Mouse (Mus musculus) heart, postnatal 14 days (tissue): ENCODE data around the gene Pkp1. TPM values are rescaled to one million over a fixed set of nuclear protein-coding genes. Genes with fewer than 3 reads are reported as not detected.
A peak's percentile ranks its signal among the peaks of the same experiment; 100 is the strongest.

ENCODE experiments used
- DNase-seq, 2 experiments: peaks; one replicate each; pipeline ENCODE4 v3.0.0; 2021 to 2022
- intact Hi-C: fragments of 180-260 bp; cut with DNase I; formaldehyde crosslinking; loops from one replicate; pipeline ENCODE4 v1.15.1; 2025
- total RNA-seq, 2 experiments: library from RNA; stranded (reverse); gene quantifications; 2 replicates each; pipeline ENCODE4 v1.2.3; 2021

The Pkp1 gene
- total RNA-seq, 2 experiments from 2014 or later = 0.51 TPM; not detected in 1

DNA sequence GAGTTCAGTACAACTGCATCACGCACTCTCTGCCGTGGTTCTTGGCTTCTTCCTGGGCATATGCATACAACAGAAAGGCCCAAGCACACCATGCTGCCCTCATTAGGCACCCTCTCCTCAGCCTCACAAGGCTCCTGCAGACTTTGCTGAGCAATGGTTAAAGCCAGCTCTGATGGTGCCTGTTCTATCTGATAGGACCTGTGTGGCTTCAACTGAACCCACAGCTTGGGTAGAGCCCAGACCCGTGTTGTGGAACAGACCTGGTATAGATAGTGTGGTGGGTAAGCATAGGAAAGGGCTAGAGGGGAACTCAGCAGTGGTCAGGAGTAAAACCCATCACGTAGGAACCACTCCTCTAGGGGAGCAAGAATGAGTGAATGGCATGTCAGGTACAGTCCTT lies 5.3 kb downstream of the Pkp1 start:
- intact Hi-C loops = no loop called here
- DNase-seq = no peak

GRCm38 (mm10) chr1:135909381-135909780 lies 9.6 kb downstream of the Pkp1 start:
- intact Hi-C loops = no loop called here
- no peak for DNase-seq

GRCm38 (mm10) chr1:135906736-135907135 lies 12.3 kb downstream of the Pkp1 start:
- intact Hi-C loops = no loop called here
- DNase-seq = peak in 1 of 2 experiments; percentile 23

DNA sequence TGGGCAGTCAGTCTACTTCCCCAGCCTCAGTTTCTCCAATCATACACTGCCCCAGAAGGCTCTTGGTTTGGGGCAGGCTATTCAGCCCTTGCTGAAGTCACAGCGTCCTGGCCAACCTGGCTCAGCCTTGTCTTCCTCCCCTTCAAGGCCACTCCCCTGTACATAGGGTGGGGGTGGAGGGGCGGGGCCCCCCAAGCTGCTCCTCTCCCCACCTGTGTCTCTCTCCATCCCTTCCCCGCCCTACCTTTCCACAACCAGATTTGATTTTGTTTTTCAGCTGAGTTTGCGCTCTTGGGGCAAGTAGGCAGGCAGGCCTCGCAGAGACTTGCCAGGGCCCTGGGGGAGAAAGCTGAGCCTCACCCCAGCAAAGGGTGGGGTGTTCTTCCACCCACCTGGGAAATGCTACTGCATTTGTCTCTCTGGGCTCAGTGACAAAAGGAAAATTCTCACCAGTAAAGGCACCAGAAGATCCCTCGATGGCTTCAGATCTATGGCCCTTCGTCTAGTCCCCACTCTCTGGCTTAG lies 19.0 kb downstream of the Pkp1 start:
- DNase-seq = no peak
- intact Hi-C loops = no loop called here

- DNase-seq = no peak
- intact Hi-C loops = no loop called here
Measured at GRCm38 (mm10) chr1:135899295-135899694, 19.7 kb downstream of the Pkp1 start.

GRCm38 (mm10) chr1:135895367-135895766 lies 23.6 kb downstream of the Pkp1 start:
- intact Hi-C loops = no loop called here
- no peak for DNase-seq

- intact Hi-C loops = no loop called here
- no peak for DNase-seq
Measured at GRCm38 (mm10) chr1:135893377-135893776, 25.6 kb downstream of the Pkp1 start.

DNA sequence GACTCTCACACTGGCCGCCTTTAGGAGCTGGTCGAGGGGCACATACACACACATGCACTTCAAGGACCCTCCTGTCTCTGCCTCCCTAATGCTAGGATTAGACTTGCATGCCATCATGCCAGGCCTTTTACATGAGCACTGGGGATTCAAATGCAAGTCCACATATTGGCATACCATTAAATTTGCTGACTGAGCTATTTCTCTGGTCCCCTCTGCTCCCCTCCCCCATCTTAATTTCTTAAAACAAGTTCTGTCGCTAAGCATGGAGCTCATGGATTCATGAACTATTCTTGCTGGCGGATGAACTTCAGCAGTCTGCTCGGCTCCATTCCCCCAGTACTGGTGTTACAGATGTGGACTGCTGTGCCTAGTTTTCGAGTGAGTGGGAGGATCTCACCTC lies 26.2 kb downstream of the Pkp1 start:
- intact Hi-C loops = no loop called here
- DNase-seq = no peak

- intact Hi-C loops = no loop called here
- no peak for DNase-seq
Measured at GRCm38 (mm10) chr1:135892233-135892632, 26.8 kb downstream of the Pkp1 start.

DNA sequence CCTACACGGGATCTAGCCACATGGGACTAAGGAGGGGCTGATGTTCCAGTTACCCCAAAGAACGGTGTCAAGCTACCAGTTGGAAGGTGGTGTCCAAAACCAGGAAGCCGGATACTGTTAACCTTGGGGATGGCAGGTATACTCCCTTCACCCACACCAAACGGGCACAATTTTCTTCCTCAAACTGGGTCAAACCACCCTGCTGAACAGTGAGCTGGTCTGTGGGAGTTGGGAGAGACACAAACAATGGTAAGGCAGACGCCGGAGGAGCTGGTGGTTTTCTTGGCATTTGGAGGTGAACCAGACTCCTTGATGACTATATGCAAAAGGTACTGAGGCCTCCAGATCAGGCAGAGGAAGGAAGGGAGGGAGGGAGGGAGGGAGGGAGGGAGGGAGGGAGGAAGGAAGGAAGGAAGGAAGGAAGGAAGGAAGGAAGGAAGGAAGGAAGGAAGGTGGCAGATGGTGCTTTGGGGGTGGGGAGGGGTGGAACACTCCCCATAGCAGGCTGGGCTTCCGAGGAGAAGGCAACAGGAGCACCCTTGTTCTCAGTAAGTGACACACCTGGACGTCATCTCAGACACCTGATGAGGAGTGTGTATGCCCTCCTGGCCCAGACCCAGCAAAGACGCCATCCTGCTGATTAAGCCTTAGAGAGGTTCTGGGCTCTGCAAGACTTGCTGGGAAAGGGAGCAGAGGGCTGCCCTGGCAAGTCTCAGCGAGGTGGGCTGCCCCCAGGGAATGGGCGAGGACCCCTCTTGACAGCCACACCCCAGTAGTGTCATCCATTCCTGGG lies 27.4 kb downstream of the Pkp1 start:
- intact Hi-C loops = no loop called here
- no peak for DNase-seq

DNA sequence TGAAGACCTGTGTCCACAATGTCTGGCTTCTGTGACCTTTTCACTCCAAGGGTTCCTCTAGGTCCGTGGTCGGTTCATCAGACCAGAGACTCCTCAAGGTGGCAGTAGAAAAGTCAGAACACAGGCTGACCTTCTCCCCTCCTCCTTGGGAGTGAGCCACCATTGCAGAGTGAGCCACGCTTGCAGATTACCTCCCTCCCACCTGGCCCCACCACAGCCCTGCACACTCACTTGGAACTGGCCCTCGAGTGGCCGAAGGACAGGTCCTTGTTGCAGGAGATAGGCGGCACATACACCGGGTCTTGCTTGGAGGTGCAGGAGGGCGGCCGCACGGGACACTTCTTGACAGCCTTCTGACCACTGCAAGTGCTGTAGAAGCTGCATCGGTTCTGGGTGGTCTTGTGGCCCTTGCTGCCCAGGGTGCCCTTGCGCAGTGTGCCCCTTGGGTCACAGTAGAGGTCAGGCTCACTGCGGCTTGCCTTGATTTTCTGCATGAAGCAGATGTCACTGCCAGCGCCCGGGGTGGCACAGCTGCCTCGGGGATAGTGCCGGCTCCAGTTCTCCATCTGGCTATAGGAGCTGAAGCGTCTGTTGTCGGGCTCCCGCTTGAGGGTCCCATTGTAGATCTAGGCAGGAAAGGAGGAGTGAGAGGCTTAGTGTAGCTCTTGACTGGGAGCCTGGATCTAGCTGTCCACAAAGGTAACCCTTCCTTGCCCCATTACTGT lies 29.4 kb downstream of the Pkp1 start:
- DNase-seq = no peak
- intact Hi-C loops = no loop called here

GRCm38 (mm10) chr1:135882385-135883109 lies 36.5 kb downstream of the Pkp1 start:
- DNase-seq = peak; percentile 46 to 78
- intact Hi-C loops = no loop called here

DNA sequence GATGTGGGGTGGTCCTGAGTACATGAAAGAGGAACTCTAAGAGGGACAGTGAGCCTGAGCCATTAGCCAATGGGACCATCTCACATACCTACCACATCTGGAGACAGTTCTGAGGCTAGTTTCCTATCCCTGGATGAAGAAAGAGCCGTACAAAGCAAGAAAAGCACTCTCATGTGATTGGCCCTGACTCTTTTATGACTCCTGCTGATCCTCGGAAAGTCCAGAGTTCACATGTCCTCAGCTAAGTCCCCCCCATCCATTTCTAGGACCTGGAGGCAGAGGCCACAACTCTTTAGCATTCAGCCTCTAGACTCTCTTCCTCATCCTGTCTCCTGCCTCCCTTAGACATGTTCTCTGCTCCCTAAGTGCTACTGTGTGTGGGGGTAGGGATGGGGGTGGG lies 41.8 kb downstream of the Pkp1 start:
- DNase-seq = no peak
- intact Hi-C loops = no loop called here

DNA sequence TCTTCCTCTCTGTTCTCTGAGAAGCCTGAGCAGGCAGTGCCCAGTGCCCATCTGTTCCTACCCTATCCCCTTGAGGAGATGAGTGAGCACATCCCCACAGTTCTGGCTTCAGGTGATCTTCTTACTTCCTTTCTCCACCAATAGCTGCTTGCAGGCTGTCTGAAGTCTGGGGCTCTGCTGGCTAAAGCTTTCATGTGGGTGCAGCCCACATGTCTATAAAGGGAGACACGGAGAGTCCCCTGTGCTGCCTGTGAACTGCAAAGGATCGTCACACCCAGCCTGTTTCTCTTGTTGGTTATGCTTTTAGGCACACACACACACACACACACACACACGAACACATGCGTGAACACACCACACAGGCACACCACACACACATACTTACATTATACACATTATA lies 46.0 kb downstream of the Pkp1 start:
- intact Hi-C loops = no loop called here
- no peak for DNase-seq

DNA sequence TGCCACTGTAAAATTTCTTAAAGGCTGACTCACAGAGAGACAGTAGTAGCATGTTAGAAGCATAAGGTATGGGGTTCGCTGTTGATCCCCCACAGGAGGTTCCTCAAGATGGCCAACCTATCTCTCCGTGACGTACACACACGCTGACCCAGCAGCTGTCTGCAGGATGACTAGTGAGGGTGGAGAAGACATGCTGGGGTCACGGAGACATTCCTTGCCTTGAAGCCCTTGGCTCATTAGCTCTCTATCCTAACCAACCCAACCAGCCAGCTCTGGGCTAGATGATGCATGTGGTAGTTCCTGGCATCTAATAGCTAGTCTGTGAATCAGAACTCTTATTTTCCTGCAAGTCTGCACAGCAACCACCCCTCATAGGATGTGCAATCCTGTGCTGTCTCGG lies 50.4 kb downstream of the Pkp1 start:
- no peak for DNase-seq
- intact Hi-C loops = no loop called here

DNA sequence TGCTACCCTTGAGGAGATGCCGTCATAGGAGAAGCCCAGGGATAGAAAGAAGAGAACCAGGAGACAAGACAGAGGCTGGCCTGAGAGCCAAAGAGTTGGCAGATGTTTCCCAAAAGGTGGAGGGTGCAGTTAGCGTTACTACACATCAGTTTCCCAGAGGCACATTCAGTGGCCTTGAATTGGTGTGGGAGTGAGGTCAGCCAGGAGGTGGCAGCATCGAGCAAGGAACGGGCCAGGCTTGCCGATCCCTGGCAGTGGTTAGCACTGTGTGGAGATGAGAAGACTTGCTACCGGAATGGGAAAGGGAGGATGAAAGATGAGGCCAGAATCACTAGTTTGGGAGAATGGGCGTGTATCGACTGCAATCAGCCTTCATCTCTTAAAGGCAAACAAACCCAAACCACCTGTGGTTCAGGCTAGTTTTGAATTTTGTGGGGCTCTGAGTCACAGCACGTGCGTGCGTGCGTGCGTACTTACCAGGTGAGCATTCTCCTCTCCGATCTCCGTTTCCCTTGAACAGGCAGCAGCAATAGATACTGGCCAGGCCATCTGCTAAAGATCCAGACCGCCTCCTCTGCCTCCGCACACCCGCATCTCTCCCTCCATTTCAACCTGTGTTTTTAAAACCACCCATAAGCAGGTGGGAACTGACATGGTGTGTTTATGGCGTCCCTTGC lies 53.4 kb downstream of the Pkp1 start:
- intact Hi-C loops = loop anchor here (1.0 kb wide), 1 partner anchor 79 kb away; no protein-coding TSS in a partner anchor
- DNase-seq = peak; percentile 87 to 93

- DNase-seq = no peak
- intact Hi-C loops = loop anchor here (1.0 kb wide), 1 partner anchor 79 kb away; no protein-coding TSS in a partner anchor
Measured at GRCm38 (mm10) chr1:135864830-135865229, 54.2 kb downstream of the Pkp1 start.

- DNase-seq = peak in 1 of 2 experiments; percentile 7
- intact Hi-C loops = no loop called here
Measured at GRCm38 (mm10) chr1:135863786-135864335, 55.1 kb downstream of the Pkp1 start.

DNA sequence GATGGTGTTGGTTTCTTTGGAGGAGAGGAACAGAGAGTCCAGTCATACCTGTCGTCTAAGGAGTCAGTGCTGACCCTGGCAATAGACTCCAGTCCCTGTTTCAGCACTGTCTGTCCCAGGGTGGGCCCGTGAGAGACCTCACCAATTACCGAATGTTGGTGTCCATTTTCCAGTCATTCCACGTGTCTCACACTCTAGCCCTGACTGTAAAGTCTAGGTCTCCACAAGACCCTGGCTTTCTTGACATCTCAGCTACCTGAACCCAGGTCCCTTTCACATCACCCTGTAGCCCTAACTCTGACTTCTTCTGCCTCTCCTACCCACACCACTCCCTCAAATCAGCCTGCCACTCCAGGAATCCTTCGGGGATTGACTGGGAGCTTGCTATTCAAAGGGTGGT lies 56.4 kb downstream of the Pkp1 start:
- DNase-seq = peak in 1 of 2 experiments; percentile 4
- intact Hi-C loops = no loop called here

DNA sequence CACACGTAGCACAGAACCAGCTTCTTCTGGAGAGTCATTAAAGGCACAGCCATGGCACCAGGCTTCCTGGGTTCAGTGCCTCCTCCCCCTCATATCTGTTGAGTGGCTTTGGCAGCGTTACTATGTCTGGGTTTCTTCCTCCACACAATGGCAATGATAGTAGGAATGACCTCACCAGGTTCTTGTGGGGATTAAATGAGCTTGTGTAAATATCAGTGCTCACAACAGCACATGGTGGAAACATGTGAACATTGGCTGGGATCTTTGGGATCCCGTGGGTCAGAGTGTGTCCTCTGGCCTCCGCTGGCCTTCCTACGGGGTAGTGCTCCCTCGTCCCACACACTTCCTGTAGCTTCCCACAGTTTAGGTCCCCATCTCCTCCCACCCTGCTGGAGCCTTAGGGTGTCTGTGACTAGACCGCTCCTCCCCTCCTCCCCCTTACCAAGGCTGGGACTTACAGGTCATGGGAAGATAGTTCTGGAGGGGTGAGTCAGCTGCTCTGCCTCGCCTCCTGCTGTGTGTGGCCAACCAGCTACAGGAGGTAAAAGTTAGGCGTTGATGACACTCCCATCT lies 56.9 kb downstream of the Pkp1 start:
- intact Hi-C loops = no loop called here
- DNase-seq = peak in 1 of 2 experiments; percentile 53
